Mouse (Mus musculus) lung, adult 2 months (tissue): ENCODE results near the gene Bag5.

Experiments used
- CTCF ChIP-seq: fragments of 200-500 bp; IDR thresholded peaks from 2 replicates; pipeline ENCODE4 v1.5.1; 2011; ENCODE audit warnings: mild to moderate bottlenecking, low read length, control low read depth; ENCODE audit not compliant: insufficient read depth
- POLR2A ChIP-seq: fragments of 200-500 bp; IDR thresholded peaks from 2 replicates; pipeline ENCODE4 v1.6.1; 2011; ENCODE audit warnings: low read depth, mild to moderate bottlenecking, control low read depth, low read length, borderline replicate concordance; ENCODE audit errors: extremely low read depth

- TF ChIP-seq POLR2A (no peak), CTCF (no peak)
These were observed 37.1 kb downstream of the Bag5 start for GRCm38 (mm10) chr12:111675797-111676580.
